Mouse (Mus musculus): ENCODE data around the gene Pard3.

Pard3 gene

DNA sequence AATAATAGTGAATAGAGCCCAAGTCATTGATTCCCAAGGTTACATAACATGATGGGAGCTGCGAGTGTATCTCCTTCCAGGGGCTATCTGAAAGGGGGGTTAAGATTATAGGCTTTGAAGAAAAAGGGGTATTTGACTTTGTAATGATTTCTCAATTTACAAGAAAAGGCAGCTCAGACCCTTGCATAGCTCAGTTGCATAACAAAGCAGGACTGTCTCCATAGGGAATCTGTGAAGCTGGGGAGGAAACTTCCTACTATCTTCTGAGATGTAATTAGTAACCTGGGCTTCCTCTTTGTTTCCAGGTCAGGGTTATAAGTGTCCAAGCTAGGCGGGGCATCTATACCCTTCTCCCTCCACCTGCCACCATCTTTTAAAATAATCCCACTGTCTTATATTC is 279.4 kb downstream of the Pard3 start:
- DNase-seq (ENCODE audit: low read depth), result no peak

DNA sequence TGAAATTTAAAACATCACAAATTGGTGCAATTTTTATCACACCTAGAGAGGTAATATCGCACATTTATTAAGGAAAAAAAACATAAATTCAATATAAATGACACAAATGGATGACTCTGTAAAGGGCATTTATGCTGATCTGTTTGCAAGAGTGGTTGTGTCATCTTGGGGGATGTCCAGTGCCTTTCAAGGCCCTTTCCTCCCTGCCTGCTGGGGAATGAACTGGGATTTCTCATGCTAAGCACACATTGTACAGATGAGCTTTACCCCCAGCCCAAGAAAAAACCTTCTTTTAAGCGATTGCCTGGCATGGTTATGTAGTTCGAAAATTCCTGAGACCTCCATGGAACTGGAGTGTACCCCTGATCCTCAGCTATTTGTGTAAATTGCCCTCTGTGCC is 280.7 kb downstream of the Pard3 start:
- DNase-seq (ENCODE audit: low read depth), result no peak

DNA sequence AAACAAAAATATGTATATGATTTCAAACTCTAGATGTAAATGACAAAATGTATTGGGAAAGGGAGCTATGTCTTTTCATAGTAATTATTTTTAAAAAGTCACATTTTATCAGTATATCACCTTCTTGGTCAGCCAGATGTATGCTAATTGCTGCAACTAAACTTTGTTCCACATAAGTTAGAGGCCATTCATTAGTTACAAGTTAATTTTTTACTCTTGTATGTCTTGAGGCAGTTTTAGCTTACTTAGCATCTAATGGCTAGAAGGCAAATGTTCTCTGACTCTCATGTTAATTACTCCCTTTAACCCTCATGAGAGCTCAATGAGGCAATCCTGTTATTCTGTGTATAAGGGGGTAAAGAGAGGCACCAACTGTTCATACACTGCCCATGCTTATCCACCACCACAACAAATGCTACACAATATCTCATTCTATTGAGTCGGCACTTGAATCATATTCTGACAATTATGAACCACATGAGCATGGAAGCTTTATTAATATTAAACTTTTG is 282.3 kb downstream of the Pard3 start:
- no peak for DNase-seq (ENCODE audit: low read depth)

DNA sequence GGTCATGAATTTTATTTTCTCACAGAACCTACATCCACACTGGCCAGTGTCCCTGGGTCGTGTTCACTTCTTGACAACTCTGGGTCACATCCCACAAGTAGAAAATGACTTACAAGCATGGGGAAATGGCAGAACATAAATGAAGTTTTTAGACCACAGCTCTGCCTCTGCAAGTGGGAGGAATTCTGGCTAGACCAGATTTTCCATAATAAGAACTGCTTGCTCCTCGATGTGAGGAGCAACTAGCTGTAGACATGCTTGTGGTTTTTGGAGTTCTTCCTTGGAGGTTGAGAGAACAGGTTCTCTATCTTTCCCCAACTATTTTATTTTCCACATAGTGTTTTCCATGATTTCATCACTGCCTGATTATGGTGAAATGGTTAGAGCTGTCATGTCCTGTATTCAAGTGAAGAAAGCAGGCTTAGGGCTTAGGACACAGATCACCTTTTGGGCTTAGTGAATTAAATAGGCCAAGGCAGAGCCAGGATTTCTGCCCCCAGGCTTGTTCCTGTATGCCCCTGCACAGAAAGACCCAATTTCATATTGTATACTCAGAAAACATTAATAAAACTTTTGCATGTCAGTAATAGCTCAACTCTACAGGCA is 284.3 kb downstream of the Pard3 start:
- no peak for DNase-seq (ENCODE audit: low read depth)

DNA sequence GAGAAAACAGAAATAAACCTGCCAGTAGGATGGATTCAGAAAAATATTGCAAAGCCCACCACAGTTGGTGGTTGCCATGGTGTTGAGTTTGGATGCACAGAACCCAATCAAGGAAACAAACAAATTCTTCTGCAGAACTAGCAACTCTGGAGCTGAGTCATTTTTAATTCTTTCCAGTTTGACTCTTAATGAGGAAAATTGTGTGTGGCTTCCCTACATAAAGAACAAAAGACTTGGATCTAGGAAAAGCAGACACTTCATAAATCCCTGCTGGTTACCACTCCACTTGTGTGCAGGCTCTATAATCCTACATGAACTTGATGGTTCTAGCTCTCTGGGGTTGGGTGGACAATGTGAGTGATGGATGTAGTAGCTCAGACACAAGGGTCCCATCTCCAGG is 298.1 kb downstream of the Pard3 start:
- no peak for DNase-seq (ENCODE audit: low read depth)

DNA sequence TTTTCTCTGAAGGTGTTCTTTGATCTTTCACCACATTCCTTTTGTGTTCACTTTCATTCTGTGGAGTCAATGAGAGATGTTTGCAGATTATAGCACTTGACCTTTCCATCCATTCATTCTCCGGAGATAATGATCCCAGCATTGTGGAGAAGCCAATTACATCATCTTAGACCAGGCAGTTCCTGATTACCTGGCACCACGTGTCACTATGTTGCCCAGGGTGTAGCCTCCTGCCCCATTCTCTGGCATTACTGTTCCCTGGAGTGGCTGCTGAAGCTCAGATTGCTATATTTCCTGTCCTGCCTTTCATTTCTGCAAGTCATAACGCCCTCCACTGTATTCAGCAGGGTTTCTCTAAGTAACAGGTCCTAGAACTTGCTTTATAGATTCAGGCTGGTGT is 304.7 kb downstream of the Pard3 start:
- no peak for DNase-seq (ENCODE audit: low read depth)

DNA sequence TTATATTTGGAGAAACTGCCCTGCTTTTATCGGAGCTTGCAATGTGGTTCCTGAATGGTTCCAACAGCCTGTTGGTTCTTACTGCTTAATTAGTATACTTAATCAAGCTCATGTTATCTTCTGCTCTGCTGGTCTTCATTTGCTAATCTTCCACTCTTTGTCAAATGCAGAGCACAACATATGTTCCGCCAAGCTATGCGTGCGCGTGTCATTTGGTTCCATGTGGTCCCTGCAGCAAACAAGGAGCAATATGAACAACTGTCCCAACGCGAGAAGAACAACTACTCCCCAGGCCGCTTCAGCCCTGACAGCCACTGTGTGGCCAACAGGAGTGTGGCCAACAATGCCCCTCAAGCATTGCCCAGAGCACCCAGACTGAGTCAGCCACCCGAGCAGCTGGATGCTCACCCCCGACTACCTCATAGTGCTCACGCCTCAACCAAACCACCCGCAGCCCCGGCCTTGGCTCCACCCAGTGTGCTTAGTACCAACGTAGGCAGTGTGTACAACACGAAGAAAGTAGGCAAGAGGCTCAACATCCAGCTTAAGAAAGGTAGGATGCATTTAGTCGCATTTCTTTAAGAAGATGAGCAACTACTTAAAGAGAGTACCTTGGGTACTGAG is 307.7 kb downstream of the Pard3 start:
- no peak for DNase-seq (ENCODE audit: low read depth)

DNA sequence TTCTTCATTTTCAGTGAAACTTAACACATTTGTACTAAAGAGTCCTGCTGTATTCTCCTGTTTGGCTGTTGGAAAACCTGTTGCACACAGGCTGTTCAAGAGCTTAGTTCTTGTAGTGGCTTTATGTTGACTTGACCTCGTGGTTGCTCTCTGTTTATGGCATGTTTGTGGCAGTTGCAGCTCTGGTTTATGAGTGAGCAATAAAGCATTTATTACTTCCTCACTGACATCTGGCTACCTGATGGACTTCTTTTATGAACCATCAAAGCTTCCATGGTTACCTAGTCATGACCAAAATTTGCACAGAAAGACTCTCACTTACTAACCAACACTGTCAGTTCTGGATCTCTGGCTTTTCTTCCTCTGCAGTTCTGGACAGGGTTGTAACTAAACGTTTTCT is 314.1 kb downstream of the Pard3 start:
- no peak for DNase-seq (ENCODE audit: low read depth)

DNA sequence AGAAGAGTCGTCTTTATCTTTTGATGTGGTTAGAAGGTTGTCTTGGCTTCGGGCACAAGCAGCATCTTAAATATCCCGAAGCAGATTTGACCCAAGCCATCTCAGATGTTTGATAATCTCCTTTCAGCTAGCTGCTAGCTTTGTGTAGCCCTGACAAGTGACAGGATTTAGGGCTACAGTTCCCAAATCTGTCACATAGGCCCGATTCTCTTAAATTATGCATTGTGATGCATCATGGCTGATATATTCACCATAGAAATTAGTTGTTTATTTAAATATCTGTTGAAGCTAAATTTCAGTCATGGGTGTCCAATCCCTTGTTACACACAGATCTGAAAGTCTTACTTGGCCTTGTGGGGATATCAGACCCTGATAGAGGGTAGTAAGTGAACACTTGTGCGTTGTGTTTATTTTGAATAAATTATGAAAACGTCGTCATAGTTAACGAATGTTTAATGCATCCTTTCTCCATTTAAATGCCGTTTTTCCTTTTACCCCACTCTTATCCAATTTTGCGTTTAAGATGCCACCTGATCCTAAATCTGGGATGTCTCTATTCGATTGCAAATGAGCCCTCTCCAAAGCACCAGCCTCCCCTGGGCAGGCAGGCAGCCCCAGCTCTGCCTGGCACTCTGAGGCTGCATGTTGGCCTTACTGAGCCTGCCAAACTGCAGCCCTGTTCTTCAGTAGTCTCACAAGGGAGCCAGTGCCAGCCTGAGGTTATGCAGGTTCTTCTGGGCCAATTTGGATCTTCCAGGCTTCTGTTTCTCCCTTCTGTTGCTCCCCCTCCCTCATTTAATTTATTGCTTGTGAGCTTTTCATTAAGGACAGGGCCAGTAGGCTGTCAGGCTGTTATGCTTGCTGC is 315.5 kb downstream of the Pard3 start:
- no peak for DNase-seq (ENCODE audit: low read depth)

DNA sequence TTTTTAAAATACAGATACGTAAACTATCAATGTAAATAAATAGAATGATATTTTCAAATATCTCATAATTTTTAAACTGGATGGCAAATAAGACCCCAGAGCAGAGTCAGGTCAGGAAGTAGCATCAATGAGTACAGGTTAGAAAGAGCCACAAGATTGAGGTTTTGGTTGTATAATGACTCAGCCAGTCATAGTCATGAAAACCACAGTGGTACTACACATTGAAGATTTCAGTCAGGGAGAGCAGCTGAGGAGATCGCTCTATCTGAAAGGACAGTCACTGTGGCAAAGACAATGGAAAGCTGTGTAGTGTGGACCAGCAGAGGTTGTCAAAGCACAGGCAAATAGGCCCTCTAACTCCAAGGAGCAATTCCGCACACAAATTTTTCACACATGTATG is 317.6 kb downstream of the Pard3 start:
- no peak for DNase-seq (ENCODE audit: low read depth)

DNA sequence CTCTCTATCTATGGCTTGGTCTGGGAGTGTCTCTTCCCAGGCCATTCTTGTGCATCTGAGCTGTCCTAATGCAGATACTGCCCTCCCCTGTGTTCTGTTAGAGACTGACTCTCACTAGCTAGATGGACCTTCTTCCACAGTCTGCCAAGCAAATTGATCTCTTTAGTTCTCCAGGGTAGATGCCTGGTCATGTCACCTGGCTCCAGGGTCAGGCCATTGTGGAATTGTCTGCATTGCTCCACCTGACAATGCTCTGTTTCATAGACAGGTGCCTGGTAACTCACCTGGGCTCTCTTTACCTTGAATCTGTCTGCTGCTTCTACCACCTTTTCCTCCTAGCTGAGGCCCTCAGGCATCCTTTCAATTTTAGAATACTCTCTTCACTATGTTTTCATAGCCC is 329.0 kb downstream of the Pard3 start:
- no peak for DNase-seq (ENCODE audit: low read depth)

DNA sequence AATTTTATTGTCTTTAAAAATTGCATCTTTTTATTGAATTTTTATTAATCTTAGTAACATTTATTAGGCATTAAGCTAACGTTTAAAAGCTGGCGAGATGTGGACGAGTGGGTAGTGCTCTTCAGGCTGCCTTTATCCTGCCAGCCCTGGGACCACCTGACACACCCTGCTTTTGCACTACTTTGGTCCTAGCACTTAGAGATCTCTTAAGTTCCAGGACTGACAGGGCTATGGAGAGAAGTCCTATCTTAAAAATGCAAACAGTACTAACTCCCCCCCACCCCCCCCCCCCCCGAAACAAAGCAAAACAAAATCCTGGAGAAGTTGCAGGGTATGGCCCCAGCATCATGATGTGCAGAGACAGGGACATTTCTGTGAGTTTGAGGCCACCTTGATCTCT is 331.8 kb downstream of the Pard3 start:
- no peak for DNase-seq (ENCODE audit: low read depth)

DNA sequence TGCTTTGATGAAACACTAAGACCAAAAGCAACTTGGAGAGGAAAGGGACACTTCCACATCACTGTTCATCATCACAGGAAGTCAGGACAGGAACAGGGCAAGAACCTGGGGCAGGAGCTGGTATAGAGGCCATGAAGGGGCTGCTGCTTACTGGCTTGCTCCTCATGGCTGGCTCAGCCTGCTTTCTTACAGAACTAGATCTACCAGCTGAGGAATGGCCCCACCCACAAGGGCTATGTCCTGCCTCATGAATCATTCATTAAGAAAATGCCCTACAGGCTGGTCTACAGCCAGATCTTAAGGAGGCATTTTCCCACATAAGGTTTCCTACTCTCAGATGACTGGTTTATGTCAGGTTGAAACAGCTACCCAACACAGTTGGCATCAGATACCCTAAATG is 342.1 kb downstream of the Pard3 start:
- DNase-seq (ENCODE audit: low read depth), result peak; percentile 28

DNA sequence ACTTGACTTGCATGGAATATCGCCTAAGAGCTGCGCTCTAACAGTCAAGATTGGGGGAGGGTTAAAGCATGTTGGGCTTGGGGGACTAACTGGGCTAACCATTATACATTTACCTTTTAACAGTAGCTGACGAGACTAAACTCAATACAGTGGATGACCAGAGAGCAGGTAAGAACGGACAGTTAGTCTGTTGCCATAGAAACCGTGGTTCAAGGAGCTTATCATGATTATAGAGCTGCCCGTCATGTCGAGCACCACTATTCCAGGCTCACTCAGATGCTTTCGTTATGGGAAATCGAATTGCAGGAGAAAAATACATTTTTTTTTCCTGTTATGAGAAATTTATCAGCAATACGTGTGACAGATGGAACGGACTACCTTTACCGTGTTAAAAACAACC is 346.9 kb downstream of the Pard3 start:
- DNase-seq (ENCODE audit: low read depth), result no peak

DNA sequence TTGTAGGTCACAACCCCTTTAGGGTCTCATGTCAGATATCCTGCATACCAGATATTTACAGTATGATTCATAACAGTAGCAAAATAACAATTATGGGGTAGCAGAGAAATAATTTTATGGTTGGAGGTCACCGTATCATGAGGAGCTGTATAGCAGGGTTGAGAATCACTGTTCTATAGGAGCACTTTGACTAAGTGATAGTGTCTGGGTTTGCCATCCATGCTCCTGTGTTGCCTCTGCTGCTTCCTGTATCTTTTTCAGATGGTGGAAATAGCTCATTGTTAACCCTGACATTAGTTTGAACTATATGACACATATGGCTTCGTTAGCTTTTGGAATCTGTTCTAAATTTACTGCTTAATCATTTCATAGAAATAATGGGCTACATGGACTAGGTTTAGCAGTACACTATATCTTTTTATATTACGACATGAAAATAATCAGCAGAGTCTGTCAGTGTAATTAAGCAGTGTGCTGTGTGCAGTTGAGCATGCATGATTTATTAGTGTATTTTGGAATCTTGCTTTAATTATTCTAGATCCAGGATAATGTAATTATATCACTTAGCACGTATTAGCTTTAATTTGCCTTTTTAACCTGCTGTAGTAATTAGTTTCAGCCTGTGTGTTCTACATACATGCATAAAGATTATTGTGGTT is 347.6 kb downstream of the Pard3 start:
- DNase-seq (ENCODE audit: low read depth), result no peak

DNA sequence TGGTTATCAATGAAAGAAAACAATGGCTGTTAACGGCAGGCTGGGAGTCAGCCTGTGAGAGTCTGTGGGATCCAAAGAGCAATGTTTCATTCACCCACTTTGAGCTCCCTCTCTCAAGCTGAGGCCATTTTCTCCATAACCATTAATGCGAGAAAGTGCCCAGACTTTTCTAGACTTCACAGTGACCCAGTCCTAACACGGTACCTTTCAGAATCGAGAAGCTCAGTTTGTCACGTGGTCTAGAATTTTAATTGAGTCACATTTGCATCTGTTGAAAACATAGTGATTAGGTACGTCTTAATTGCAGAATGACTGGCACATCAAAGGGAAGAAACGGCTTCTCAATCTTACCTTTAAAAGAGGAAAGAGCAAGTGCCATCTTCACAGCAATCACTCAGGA is 359.3 kb downstream of the Pard3 start:
- DNase-seq (ENCODE audit: low read depth), result no peak

DNA sequence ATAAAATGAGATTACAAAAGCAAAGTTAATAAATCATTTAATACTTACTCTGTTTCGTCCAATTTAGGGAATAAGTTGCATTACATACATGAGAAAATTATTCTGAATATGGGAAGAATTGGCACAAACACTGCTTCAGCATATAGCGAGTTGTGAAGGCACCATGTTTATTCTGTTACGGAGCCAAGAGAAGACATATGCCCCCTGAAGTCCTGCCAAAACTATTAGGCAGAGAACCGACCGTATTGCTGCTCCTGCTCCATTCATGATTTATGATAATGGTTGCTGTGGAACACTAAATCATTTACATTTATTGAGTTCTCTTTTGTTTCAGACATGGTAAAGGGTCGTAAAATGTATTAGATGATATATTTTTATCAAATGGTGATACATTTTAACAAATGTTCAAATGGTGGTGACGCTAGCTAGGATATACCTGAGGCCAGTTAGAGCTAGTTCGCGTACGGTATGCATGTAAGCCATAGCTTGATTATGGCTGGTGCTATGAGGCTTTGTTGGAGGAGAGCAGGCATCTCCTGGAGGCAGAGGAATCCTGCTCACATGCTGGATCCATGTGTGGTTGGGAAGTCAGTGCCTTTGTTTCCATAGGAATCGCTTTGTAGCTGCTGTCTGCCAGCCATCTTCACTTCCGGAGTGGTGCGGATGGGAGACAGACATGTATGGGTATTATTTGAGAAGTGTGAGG is 360.7 kb downstream of the Pard3 start:
- DNase-seq (ENCODE audit: low read depth), result no peak

DNA sequence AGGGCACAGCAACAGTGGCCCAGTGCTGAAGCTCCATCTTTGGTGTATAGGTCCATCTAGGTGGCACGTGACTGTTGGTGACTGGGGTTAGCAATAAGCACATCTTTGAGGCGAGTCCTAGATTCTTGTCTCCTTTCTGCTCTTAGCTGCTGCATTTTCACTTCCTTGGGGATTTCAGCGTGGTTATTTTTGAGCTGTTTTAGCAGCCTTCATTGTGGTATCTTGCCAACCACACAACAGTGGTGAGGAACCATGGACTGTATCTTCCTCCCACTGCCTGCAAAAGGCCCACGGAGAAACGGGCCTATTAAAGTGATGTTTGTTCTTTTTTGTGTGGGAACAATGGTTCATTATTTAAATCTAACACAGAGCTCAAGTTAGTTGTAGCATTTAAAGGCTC is 363.2 kb downstream of the Pard3 start:
- no peak for DNase-seq (ENCODE audit: low read depth)

DNA sequence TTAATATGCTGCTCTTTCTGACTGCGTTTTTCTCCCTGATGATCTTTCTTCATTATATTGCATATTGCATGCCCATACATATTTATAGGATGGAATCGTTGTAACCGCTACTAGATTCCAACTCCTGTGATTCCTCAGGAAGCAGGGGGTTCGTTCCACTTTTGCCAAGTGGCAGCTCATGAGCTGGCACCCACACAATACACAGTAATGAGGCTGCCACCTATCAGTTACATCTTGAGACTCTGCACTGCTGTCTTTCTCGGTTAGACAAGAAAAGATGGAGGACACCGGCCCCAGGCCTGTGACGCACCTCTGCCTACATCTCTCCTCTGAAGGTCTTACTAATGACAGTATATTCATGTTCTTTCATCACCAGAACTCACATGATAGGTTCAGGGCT is 364.3 kb downstream of the Pard3 start:
- DNase-seq (ENCODE audit: low read depth), result no peak

DNA sequence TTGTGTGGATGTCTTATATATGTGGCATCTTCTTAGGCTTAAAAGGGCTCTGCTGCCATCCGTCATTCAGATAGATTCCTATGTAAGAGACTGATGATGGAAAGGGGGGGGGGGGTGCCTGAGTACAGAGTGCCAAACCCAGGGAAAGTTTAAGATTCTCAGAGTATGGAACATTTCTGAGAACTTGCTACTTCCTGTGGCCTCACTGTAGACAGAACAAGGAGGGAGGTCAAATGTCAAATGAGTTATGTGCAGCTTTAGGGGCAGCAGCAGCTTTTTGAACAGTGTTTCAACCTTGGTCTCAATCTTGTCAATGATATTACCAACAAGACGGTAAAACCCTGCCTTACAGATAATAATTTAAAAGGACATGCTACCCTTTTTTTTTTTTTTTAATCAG is 367.5 kb downstream of the Pard3 start:
- DNase-seq (ENCODE audit: low read depth), result no peak

DNA sequence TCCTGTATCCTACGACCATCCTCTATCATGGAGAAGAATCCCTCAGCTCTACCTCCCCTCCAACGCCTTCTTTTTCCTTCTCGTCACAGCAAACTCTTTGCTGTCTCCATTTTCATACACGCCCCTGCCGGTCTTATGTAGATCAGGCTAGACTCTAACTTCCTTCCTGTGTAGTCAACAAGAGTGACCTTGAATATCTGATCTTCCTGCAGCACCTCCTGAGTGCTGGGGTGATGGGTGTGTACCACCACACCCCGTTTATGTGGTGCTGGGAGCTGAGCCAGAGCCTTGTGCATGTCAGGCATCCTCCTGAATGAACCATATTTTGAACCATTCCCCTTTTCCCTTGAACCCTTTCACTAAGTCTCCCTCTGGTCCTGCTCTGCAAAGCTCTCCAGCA is 372.3 kb downstream of the Pard3 start:
- DNase-seq (ENCODE audit: low read depth), result no peak

DNA sequence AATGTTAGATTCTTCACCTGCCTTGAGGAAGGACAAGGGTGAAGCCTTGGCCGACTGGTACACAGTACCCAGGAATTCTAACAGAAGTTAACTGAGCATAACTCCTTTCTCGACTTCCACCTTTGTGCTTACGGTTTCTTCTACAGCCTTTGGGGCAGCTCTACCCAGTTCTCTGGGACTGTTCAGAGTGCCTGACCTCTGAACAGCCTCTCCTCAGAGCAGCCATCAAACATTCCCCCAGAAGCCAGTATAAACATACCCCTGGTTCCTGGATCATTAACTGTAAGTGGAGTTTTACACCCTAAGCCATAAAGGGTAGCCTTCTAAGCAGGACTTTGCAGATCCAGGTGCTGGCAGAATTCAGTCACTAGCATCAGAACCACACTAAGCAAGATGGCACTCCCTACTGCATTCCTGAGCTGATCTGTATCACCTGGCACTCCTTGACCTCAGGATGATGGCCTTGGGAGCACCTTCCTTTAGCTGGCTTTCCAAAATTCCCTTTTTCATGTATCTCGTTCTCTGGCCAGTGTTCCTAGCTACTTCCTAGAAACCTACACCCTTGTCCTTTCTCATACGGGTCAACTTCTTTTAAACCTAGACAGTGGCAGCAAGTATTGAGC is 374.0 kb downstream of the Pard3 start:
- no peak for DNase-seq (ENCODE audit: low read depth)
